Mouse (Mus musculus) embryo, embryonic 10 days (tissue): Measurements from ENCODE around the gene Prdm2.

ENCODE experiments used
- DNase-seq: peaks from one replicate; pipeline ENCODE4 v3.0.0-alpha.2; 2015; ENCODE audit warnings: low spot score

The Prdm2 gene

DNA sequence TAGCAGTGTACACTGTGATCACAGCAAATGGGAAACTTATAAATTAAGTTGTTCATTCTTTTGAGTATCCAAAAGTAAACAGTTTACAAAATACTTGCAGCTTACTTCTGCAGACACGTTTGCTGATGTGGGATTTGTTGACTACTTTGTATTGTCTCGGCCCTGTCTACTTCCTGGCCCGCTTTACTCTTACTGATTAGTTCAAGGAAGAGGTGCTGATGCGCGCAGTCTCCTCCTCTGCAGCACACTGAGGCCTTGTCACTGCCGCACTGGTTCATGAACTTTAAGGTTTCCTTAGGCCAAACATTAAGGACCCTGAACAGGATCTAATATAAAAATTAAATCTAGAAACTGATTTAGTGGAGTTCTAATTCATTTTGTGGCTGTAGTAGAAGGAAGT lies 58.2 kb downstream of the Prdm2 start:
- DNase-seq: no peak

DNA sequence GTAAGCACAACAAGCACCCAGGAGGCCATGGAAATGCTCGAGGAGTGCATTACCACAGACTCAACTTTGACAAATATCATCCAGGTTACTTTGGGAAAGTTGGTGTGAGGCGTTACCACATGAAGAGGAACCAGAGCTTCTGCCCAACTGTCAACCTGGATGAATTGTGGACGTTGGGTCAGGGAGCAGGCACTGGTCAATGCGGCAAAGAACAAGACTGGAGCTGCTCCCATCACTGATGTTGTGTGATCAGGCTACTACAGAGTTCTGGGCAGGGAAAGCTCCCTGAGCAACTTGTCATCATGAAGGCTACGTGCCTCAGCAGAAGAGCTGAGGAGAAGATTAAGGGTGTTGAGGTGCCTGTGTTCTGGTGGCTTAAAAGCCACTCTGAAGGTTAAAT lies 60.2 kb downstream of the Prdm2 start:
- no peak for DNase-seq

DNA sequence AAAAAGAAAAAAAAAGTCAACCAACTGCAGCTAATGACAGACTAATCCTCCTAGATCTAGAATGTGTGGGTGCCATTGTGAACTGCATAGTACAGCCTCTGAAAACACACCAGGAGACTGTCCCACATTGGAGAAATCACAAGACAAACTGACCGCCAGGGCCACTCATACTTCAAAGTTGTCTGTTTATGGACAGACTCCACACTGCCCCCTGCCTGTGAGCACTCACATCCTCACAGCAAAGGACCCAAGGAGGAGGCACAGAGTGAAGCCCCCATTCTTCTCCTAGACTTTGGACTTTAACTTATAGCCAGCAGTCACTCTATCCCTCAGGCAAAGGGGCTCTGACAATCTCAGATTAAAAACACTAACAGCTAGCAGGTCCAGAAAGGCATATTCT lies 61.5 kb downstream of the Prdm2 start:
- peak; percentile 45 for DNase-seq

DNA sequence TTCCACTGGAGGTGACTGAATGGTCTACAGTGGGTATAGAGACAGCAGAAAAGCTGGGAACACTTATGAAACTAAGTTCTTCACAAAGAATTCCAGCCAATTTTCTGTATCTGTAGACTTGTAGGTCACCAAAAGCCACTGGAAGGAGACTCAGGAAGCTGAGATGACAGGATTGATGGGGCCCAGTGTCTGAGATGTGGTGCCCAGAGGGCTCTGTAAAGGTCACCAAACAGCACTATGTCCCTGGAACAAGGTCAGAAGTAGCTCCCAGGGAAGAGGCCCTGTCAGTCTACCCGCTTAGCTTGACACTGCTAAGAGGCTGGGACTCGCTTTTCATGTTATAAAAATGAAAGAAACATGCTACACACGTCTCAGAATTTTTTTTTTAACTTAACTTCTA lies 65.1 kb downstream of the Prdm2 start:
- DNase-seq: no peak

DNA sequence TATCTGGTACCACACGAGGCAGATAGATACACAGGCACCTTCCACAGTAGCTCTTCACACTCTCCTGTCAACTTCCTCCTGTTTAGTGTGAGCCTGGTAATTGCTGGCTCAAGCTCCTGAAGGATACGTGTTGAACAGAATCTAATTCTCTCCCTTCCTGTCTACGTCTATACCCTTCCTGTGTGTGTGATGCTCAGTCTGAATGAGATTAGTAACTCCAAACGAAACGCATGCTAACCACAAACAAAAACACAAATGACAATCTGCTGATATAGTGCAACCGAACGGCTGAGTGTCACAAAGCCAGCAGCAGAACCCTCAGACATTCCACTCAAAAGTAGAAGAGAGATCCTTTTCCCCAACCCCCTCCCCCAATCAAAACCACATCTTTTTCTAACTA lies 69.2 kb downstream of the Prdm2 start:
- DNase-seq: no peak

DNA sequence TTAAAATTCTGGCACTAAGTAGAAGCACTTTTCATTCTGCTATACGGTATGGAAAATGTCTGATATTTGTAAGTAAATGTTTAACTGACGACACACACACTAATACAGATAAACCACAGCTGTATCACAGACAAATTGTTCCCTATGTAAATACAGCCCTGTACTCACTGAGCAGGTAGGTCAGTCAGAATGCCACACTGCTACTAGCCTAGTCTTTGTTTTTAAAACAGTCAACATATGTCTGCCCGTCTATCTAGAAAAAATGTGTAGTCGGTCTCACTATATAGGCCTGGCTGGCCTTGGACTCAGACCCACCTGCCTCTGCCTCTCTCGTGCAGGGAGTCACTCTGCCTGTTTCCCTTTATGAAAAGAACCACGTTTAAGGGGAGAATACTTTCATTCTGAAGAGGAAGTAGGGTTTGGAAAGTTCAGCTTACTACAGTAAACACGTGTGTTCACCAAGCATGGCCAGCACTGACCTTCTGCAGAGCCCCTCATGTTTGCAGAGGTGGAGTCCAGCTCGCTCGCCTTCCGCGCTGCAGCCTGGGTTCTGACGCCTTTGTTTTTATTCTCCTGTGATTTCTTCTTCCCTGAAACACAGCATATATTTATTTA lies 71.0 kb downstream of the Prdm2 start:
- no peak for DNase-seq

DNA sequence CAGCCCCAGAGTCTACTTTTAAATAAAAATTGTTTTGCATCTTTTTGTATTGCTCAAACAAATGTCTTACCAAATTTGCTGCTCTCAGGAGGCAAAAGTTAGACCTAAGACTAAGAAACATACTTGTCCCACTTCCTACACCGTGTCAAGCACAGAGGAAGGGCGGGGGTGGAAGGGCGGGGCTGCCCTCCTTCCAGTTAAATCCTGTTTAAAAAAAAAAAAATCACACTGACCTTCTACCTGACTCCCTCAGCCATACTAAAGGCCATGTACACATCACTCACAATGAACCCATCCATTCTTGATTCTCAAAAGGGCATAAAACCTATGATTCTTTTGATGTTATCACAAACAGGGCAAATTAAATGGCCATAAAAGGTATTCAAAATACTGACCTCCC lies 71.9 kb downstream of the Prdm2 start:
- no peak for DNase-seq

DNA sequence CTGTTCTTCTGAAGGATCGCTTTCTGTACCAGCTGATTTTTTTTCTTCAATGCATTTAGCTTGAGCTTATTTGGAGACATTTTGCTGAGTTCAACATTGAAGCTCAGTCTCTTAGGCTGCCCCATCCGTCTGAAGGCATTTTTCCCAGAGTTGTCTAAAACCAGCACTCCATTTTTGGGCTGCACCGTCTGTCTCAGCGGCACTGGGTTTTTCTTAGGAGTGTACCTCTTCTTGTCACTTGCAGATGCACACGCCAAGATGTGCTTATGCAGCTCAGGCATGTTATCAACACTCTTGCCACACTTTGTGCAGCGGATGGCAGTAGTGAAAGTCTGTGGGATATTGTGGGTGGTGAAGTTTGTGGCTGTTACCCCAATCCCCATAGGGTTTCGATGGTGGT lies 80.4 kb downstream of the Prdm2 start:
- DNase-seq: no peak

DNA sequence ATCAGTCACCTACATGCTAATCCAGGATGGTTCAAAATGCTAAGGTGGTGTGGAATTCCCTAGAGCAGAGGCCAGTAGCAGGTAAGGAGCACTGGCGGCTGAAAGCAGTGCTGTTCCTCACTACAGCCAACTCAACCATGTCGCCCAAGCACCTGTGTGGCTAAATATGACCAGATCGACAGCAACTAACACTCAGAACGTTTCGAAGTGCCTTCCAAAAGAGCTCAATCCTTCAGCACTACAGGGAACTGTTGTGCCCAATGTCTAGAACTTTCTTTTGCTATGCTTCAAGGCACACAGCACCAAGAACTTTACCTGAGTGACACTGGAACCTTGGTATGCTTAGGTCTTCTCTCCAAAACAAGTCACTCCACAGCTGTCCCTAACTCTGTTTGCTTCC lies 82.4 kb downstream of the Prdm2 start:
- DNase-seq: no peak

DNA sequence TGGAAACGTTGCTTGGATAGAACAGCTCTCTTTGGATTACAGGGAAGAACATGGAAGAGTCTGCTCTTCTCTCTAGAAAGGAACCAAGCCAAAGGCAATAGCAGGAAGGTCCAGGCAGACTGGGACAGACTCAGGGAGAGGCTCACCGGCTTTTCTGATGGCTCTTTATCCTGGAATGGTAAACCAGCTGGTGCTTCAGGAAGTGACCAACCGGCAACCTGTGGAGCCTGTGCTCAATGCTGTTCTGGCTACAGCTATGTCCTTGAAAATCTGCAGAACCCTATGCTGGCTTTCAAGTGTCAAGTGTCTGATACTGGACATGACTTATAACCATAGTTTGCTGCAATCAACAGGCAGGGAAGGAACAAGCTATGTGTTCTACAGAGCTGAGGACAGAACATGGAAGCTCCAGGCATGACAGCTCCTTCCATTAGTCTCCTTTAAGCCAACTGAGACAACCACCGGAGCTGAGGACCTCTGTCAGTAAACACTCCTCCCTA lies 83.5 kb downstream of the Prdm2 start:
- DNase-seq: no peak

DNA sequence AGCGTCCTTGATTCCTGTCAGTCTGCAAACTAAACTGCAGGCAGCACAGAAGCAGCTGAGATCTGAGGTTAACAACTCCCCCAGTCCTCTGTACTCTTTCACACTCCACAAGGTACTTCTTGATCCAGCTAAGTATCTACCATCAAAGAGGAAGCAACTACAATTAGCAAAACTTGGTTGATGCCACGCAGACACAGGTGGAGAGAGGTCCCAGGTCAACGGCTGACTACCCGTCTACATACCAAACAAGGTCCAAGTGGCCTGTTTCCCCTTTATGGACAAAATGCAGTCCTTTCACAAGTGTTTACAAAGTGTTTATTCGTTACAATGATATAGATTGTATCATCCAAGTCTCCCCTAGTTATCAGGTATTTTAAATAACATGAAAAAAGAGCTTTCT lies 85.6 kb downstream of the Prdm2 start:
- no peak for DNase-seq

DNA sequence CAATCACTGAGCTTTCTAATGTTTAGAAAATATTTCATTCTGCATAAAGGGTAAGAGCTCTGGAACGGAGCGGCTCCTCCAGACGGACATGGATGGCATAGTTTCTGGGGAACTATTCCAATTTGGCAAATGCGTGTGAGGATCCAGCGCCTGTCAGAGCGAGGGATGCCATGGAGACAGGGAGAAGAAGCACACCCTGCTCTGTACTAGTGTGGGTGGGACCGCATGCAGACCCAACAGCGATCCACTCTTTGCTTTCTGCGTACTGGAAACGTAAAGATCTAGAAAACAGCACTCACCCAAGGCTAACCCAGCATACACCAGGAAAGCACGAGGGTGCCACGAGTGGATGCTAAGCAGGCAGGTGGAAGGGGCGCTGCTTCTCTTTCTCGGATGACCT lies 86.3 kb downstream of the Prdm2 start:
- DNase-seq: no peak

DNA sequence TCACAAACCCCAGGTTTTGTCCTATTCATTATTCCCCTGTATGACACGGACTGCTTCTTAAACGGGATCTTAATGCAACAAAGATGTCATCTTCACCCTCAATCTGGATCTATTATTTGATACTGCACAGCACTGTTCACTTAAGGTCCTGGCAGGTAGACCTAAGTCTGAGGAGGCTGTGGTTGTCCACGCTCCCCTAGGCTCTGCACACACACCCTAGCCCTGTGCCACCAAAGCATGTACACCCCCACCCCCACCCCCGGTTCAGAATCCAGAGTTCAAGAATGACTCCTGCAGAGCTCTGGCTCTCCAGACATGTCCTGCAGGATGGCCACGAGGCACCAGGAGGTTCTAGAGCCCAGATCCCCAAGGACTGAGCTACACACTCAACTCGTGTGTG lies 87.5 kb downstream of the Prdm2 start:
- no peak for DNase-seq

DNA sequence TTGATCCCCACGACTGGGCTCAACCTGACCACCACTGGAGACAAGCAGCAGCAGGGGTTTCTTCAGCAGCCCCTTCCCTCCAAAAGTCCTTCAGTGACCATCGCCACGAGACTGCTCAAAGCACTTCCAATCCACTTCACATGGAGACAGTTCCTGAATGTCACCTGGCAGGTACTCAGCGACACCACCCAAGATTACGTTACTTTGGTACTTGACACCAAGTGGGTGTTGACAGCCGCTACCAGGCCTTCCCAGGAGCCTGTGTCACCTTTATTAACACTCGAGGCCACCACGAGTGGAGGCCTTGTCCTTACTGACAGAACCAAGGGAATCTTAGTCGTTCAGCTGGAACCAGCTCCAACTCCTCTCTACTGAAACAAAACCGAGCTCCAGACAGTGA lies 89.8 kb downstream of the Prdm2 start:
- no peak for DNase-seq

DNA sequence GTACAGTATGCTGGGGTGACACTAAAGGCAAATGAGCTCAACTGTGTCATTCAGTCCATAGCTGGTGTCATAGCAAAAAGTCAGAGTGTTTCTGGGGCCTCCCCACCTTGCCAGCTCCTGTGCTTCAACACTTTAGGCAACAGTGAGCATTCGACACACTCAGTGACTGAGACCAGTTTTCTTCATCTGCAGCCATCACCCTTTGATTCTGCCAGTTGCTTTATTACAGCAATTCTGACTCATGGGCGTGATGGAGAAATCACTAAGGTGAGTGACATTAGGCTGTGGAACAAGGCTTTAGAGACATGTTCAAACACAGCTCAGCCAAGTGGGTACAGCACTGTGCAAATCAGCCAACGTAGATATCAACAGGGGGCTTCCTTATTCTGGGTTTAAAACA lies 91.6 kb downstream of the Prdm2 start:
- no peak for DNase-seq

DNA sequence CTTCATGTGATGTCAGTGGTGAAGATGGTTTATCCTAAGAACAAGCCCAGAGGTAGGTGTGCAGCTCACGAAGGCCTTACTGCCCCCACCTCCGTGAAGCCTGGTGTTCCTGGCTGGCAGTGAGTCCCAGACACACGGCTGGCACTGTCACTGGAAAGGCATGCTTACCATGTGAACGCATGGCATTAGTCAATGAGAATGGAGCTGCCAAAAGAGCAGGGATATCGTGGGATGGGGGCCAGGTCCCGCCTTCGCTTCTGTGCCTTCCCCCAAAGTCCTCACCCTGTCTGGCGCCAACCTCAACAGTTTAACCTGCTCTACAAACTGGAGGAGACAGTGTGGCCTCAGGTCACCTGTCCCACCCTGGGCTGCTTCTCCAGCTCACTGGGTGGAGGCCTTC lies 92.8 kb downstream of the Prdm2 start:
- DNase-seq: no peak

DNA sequence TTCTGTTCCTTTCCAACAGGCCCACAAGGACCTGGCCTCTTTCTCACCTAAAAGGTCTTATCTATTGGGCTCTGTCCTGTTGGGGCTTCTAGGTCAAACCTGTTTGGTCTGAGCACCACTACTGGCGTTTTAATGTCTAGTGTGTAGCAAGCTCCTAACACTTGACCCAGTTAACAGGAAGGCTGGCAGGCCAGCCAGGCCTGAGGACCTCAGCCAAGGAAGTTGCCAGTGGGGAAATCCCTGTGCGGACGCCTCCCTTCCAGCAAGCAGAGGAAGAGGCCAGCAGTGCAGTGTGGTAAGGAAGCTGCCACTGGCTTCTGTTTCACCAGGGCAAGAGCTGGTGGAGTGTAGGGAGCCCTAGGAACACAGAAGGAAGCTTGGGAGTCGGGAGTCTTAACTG lies 94.0 kb downstream of the Prdm2 start:
- DNase-seq: no peak

DNA sequence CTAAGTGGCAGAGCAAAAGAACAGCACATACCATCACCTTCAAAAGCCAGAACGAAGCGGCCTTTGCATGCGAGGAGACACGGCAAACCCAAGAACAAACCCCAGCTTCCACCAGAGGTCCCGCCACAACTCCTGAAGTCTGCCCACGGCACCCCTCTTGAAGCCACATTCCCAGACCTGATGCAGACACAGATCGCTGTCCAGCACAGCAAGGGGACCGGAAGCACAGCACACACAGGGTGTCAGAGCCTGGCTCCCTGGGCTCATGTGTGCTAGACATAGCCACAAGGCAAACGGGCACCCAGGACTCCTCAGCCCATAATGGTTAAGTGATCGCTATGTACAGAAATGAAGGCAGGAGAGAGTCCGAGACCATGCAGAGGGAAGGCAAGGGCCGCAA lies 96.9 kb downstream of the Prdm2 start:
- DNase-seq: no peak

DNA sequence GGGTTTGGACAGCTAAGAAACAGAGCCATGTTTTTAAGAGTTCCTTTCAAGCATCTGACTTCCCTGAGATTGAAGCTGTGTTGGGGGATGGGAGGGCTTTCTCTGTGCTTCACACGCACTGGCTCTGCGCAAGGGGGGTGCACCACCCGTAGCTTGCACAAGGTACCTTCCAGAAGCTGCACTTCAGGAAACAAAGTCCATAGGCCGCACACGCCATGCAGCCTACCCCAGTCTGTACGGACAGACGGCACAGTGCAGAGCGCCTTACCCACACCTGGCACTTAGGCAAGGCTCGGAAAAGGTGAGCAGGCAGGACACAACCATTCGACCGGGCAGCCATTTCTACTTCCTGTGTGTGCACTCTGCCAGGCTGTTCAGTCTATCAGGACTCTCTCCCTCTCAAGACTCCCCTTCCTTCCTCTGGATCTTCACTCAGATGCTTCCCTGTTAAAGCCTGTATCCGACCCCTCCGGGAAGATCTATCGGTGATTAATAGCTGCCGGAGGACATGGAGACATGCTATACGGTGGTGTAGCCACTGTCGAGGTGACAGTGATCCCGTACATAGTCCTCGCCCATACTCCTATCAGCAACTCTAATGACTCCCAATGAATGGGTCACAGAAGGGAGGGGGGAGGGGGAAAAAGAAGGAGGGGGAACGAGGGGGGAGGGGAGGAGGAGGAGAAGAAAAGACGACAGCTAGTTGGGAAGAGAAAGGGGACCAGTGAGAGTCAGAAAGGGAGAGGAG lies 98.4 kb downstream of the Prdm2 start:
- DNase-seq: no peak

DNA sequence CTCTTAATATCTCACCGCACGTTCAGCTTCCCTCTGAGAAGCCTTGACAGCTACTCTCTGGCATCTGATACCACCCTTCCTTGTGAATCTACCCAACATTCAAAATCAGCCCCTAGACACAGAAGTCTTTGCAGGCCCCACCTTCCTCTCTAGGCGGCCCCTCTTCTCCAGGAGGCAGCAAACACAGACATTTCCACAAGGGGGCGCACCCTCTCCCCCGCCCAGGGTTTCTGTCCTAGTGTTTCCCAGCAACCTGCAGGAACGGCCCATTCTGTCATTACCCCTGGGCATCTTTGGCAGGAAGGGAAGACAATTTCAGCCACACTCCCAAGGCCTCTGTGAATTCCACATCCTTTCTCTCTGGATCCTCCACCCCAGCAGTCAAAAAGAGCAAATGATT lies 99.8 kb downstream of the Prdm2 start:
- DNase-seq: peak; percentile 59

DNA sequence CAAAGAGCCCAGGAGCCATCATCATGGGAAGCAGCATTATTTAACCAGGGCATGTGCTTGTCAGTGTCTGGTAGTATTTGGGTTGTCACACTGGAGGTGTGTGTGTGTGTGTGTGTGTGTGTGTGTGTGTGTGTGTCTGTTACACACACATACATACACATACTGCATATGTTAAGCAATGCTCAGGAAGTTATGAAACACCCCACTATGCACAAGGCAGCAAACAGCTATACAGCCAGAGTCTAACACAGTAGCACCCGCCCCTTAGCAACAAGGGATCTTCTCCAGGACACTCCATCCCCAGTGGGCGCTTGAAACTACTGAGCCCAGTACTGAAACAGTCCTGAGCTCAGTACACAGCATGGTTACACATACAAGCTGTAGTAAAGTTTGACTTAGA lies 100.4 kb downstream of the Prdm2 start:
- DNase-seq: no peak

DNA sequence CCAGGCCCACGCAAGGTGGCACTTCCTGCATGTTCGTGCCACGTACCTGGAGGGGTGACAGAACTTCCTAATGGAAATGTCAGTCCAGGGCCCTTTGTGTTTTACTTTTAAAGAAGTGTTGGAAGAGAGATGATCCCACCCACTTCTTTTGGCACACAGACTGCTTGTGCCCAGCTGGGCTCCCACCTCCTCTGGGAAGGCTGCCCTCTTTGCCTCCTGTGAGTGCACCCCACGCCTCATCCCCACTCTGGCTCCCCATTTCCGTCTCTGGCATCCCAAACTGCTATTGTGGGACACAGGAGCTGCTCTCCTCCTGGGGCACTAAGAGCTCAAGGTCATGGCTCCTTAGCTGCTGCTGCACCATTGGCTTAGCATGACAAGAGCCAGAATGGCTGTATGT lies 100.9 kb downstream of the Prdm2 start:
- no peak for DNase-seq

DNA sequence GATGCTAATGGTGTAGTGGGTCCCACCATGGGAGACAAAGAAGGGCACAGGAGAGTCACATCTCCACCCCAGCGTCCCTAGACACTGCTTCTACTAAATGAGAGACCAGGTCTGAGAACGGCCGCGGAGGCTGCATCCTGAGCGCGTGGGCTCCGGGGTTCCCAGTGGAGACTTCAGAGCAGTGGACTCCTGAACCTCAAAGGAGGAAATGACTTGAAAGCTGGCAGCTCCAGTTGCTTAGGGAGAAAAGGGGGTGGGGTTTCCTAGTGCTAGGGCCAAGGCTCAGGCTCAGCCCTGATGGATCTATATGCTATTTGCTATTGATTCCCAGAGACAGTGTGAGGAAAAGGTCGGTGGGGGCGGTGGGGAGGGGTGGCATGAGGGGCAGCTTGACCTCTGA lies 104.2 kb downstream of the Prdm2 start:
- peak; percentile 53 for DNase-seq

DNA sequence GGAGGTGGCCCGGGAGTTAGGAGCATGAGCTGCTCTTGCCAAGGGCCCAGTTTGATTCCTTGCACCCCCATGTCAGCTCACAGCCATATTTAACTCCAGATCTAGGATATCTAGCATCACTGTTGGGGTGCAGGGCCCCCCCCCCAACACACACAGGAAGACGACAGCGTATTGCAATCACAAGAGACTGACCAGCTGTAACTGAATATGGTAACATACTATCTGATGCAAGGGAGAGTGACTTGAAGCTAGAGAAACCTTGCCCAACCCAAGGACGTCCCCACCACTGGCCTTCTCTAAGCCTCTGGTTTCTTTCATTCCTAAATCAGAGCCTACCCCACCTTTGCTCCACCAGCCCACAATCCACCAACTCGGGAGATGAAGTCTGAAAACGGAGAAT lies 105.8 kb downstream of the Prdm2 start:
- DNase-seq: no peak
